Mouse (Mus musculus) liver, adult 2 months (tissue): ENCODE measurements around the gene Zfp423.

Experiments
- CTCF ChIP-seq: fragments of 200-500 bp; IDR thresholded peaks from 2 replicates; pipeline ENCODE4 v1.5.1; 2011; ENCODE audit warnings: low read depth, low read length, control low read depth
- POLR2A ChIP-seq: fragments of 200-500 bp; IDR thresholded peaks from 2 replicates; pipeline ENCODE4 v1.6.1; 2011; ENCODE audit warnings: low read length, control low read depth; ENCODE audit not compliant: insufficient read depth; ENCODE audit errors: extremely low read depth

- TF ChIP-seq CTCF (no peak), POLR2A (no peak)
Measured at GRCm38 (mm10) chr8:87810771-87811170, 148.6 kb downstream of the Zfp423 start.
